Mouse (Mus musculus) kidney, adult 9 months (tissue): ENCODE data around the gene Ramac.

ENCODE experiments used
- DNase-seq: peaks from one replicate; pipeline ENCODE4 v3.0.0; 2022

Gene Ramac

DNA sequence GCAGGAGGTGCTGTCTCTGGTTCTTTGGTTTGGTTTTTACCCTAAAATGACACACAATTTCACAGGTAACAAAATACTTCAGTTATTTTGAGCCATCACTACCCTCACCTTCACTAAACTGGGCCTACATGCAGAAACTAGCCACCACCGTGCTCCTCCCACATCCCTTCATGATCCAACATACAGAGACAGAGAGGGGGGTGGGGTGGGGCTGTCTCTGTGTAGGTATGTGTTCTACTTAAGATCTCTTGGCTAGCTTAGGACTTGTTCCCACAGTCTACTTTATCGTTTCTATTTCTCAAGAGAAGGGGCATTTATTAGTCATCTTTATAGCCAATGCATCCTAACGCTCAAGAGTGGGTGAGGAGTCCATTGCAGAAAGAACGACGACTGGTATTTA, 25.8 kb downstream of the Ramac start:
- DNase-seq: peak; percentile 16

DNA sequence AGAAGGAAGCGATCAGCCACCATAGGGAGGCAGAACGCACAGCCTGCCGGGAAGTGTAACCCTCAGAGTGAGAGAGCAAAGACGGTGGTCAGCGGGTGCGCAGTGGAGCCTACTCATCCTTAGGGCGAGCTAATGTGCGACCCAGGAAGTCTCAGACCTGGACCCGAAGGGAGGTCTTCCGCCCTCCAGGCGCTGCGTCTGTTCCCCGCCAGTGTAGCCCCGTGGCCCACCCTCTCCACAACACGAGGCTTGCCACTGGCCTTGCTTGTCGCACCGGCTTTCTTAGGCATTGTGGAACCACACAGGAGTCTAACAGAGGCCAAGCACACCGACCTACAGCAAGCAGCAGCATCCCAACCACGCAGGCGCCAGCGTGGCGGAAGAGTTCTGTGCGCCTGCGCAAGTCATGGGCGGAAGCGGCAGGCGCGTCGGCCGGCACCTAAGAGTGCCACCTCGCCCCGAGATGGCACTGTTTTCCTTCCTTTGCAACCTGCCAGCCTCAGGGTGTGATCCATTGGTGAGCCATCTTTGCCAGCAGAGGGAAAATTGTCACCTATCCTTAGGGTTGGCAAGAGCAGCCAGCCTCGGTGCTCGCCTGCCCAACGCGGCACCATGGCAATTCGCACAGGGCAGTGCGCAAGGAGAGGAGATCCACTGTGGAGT, 26.5 kb downstream of the Ramac start, which contains the start of gene 3110040N11Rik:
Gene 3110040N11Rik, minus strand, starts transcription at position 384 of the 663 bp plus-strand sequence.
- peak; percentile 80 for DNase-seq

DNA sequence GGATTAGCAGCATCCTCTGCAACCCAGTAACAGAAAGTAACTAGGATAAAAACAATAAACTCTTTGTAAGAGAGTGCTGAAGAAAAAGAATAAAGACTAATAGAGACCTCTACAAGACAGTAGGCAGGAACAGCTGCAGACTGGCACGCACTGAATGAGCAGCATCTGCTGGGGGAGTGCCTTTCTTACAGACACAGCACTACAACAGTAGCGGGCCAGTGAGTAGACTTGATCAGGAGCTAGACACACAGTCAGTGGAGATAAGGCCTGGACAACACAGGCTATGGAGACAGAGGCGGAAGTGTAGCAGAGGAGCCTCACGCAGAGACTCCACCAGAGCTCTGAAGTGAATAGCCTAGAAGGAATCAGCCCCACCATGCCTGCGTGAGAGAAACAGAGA, 43.3 kb downstream of the Ramac start:
- no peak for DNase-seq
